Mouse (Mus musculus): Measurements from ENCODE around the gene Msi1.

Gene Msi1

DNA sequence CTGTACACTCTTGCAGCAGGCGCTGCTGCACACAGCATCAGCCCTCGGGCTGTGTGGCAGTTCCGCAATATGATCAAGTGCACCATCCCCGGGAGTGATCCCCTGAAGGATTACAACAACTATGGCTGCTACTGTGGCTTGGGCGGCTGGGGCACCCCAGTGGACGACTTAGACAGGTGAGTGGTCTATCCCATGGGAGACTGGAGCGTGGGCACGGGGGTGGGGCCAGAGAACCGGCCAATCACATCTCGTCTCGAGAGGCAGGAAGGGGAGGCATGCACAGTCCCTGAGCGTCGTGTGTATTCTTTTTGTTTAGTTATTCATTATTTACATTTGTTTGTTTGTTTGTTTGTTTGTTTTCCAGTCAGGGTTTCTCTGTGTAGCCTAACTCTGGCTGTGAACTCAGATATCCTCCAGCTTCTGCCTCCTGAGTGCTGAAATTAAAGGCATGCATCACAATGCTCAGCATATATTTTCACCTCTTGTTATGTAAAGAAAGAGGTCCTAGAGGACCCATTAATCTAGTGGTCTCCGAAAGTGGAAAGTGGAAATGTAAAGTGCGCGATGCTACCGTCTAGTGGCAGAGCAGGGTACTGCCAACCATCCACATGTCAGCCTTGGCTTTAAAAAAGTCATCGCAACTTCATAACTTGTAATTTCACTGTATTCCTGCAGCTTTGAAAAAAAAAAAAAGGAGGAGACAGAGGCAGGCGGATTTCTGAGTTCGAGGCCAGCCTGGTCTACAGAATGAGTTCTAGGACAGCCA, 41.5 kb downstream of the Msi1 start:
- DNase-seq, result no peak

DNA sequence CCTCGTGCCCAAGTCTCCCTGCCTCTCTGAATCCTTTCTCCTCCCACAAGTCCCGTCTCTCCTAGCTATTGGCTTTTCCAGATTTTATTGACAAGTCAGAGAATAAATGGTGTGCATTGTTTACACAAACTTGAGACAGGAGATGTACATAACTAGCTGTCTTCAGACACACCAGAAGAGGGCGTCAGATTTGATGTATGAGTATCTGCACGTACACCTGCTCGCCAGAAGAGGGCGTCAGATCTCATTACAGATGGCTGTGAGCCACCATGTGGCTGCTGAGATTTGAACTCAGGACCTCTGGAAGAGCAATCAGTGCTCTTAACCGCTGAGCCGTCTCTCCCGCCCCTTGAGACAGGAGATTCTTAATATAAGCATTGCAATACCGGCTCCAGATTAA, 43.8 kb downstream of the Msi1 start:
- DNase-seq, result no peak

DNA sequence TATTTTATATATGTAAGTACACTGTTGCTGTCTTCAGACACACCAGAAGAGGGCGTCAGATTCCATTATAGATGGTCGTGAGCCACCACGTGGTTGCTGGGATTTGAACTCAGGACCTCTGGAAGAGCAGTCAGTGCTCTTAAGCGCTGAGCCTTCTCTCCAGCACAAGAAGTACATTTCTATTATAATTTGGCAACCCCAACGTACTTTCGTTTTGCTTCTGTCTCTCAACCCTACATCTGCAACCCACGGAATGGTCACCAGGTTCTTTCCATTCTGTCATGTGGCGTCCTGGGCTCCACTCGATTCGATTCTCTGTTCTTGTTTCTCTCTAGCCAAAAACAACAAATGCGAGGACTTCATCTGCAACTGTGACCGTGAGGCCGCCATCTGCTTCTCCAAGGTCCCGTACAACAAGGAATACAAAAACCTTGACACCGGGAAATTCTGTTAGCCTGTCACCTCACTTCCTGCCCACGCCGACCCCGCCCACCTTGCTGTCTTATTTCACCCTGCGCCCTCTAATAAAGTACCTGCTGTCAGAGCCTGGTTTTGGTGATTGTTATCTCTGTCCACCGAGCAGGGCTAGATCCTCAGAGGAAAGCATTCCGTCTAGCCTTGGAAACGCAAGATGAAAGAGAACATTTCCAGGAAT, 44.9 kb downstream of the Msi1 start:
- no peak for DNase-seq

DNA sequence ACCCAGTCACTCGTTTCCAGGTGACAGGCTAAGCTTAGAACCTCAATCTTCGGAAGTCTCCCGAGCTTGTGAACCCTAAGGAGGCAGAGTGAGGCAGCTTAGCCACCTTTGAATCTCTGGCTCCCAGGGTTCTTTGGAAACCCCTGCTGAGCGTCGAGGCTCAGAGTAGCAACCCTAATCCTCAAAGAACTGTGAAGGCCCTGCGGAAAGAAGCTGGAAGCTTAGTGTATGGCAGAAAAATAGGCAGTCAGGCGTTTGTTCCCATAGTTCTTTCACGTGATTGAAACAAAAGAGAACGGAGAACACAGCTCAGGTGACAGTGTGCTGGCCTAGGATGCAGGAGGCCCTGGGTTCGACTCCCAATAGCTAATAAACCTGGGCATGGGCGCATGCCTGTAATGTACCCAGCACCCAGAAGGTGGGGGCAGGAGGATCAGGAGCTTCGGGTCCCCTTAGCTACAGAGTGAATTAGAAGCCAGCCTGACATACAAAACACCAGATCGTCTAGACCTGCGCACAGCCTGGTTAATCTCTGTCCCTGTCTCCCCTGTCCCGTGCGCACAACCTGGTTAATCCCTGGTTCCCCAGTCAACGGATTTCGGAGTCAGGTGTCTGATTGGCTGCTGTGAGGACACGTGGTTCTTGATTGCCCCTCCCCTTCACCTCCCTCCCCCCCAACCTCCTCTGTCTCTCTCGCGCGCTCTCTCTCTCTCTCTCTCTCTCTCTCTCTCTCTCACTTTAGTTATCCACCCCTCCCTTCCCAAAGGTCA, 46.1 kb downstream of the Msi1 start:
- DNase-seq, result peak; percentile 59

DNA sequence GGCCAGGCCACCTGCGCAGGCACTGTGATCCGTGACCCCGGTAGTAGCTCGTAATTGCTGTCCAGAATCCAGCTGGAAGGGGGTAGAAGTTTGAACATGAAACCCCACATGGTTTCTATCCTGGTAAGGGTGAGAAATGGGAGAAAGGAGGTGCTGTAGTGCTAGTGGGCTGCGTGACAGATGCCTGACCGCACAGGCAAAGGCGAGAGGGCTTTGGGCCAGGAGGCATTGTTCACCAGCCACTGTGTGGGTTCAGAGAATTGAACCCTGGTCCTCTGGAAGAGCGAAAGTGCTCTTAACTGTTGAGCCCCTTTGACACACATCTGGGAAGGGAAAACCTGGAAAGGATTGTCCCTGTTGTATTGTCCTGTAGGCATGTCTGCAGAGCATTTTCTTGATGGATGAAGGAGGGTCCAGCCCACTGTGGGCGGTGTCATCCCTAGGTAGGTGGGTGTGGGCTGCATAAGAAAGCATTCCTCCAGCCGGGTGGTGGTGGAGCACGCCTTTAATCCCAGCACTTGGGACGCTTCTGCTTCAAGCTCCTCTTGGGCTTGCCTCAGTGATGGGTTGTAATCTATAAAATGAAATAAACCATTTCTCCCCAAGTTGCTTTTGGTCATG, 46.8 kb downstream of the Msi1 start:
- DNase-seq, result no peak

DNA sequence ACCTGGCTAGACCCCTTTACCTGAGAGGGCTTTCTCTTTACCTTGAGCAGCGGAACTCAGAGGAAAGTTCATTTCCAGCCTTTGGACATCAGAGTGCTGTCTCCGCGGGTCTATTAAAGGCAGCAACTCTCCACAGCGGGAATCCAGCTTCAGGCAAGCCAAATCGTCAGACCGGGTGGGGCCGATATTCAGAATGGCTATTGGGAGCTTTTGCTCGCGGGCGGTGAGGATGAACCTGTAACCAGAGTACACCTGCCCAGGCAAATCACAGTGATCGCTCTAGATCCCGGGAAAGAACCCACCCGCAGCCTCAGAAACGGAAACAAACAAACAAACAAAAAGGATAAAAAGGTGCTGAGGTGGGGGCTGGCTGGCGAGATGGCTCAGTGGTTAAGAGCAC, 50.2 kb downstream of the Msi1 start:
- no peak for DNase-seq

DNA sequence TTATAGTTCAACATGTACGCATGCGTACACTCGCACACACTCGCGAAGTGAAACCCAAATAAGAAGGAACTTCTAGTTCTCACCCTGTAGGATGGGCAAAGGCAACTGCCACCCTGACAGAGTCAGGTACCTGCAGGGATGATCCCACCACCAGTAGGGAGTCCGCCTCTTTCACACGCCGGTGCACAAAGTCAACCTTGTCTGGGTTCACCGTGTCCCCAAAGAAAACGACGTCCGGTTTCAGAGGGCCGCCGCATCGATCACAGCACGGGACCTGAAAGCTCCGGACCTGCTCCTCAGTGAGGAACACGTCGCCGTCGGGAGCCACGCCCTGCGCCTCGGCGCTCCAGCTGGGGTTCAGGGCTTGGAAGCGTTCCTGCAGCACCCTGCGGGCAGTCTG, 50.7 kb downstream of the Msi1 start:
- DNase-seq, result no peak

DNA sequence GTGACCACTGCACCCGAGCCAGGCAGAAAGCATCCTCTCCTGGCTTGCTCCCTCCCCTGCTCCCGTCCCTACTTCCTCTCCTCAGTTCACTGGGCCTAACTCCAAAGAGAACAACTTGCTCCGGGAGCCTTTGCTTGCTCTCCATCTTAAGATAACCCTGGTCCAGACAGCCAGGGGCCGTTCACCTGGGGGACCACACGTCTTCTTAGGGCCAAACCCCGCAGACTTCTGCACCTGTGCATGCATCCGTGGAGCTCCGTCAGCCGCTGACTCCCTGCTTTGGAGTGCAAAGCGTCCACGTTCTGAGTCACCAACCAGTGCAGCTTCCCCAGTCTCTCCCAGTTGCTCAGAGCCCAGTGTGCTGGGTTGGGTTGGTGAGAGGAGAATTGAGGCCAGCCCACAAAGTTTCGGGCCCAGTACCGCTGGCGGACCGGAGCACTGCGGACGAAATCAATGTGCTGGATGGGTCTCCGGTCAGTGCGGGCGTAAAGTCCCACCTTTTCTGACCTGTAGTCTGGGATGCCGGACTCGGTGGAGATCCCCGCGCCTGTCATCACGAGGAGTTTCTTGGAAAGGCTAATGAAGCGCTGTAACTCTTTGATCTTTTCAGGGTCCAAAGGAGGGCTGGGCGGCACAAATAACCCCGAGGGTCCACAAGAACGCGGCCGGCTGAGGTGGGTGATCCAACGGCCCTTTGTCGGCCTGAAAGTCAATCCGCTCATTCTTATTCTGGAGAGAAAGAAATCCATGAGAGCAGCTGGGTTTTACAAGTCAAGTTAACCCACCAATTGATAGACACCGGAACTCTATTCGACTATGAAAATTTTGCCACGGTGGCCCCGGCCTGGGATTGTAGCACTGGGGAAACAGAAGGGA, 53.2 kb downstream of the Msi1 start:
- no peak for DNase-seq

DNA sequence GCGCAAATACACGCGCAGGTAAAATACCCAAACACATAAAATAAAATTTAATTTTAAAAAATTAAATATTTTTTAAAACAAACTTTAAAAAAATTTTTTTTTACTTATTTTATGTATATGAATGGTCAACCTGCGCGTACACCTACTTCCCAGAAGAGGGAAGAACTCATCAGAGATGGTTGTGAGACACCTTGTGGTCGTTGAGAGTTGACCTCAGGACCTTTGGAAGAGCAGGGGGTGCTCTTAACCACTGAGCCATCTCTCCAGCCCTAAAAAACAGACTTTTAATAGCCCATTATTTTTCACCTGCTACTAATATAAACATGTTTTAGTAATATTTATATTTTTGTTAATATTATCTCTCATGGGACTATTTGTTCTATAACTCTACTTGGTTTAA, 54.0 kb downstream of the Msi1 start:
- DNase-seq, result no peak

DNA sequence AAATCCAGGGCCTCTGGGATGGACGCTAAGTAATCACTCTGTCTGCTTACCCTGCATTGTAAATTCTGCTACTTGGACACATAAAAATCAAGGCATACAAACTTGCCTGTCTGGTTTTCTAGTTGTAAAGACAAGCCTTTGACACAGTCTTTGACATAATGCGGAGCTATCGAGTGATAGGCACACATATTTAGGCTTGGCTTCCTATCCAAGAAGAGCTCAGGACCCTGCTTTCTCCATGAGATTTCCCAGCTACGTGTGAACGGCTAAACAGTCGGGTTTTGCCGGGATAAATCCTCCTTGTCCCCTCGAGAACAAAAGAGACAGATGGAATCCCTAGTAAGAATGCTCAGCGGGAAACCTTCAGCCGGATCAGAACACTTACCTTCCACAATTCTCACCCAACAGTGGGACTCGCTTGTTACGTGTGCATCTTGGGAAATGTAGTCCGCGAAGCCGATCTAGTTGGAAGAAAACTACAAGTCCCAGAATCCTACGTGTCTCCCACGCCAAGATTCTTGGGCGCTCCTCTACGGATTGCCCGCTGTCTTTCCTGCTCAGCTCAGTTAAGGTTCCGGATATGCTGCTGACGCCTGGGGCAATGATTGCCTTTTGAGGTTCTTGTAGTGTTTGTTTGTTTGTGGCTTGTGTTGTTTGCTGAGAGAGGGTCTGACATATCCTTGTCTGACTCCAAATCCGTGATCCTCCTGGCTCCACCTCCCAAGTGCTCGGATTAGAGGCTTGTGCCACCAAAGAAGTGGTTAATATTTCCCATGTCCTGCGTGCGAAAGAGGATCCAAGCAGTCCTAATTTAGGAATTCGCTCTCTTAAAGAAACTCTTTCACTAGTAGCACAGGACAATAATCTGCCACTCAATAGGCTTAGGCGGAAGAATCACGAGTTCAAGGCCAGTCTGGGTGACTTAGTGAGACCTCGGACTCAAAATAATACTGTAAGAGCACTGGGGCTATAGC, 54.8 kb downstream of the Msi1 start, which contains the start of gene Sirt4:
Gene Sirt4 (minus strand): TSS at position 779 of the 974 bp plus-strand sequence.
- peak; percentile 84 for DNase-seq

DNA sequence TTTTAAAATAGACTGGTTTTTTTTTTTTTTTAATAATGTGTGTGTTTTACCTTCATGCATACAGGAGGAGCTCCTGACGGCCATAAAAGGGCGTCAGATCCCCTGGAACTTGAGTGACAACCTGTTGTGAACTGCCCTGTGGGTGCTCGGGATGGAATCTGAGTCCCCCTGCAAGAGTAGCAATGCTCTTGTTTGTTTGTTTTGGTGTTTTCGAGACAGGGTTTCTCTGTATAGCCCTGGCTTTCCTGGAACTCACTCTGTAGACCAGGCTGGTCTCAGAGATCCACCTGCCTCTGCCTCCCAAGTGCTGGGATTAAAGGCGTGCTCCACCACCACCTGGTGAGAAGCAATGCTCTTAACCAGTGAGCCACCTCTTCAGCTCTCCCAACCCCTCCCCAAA, 55.6 kb downstream of the Msi1 start:
- no peak for DNase-seq

DNA sequence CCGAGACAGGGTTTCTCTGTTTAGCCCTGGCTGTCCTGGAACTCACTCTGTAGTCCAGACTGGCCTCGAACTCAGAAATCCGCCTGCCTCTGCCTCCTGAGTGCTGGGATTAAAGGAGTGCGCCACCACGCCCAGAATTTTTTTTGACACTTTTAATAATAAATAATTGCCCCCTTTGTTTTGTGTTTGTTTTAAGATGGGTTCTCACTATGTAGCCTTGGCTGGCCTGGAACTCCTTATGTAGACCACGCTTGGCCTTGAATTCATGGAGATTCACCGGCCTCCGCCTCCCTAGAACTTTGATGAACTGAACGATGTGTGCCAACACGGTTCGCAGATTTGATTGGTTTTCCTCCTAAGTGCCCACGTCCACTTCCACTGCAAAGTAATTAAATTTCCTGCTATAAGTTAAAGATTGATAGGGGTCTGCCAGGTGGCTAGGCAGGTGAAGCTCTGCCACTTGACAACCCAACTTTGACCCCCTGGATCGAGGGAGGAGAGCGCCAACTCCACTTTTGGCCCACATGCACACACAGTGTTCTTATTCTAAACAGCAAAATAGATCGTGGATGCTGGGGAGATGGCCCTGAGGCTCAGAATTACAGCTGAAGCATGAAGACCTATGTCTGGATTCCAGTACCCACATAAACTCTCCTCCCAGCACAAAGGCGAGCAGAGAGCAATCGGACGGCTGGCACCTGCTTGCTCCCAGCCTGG, 56.2 kb downstream of the Msi1 start:
- no peak for DNase-seq

DNA sequence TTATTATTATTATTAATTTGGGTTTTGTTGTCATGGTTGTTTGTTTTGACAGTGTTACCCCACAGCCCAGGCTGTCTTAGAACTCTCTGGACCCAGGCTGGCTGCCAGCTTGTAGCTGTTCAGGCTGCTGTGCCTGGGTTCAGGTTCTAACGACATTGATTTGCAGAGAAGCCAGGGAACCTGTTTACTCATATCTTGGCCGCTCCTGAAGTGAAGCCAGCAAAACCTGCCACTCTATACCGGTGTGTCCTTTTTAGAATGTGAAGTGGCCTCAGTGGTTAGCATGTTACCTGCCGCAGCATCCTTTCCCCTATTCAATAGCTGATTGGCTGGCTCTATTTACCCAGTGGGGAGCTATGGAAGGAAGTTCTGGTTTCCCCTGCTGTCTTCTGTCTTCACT, 57.3 kb downstream of the Msi1 start:
- DNase-seq, result no peak

DNA sequence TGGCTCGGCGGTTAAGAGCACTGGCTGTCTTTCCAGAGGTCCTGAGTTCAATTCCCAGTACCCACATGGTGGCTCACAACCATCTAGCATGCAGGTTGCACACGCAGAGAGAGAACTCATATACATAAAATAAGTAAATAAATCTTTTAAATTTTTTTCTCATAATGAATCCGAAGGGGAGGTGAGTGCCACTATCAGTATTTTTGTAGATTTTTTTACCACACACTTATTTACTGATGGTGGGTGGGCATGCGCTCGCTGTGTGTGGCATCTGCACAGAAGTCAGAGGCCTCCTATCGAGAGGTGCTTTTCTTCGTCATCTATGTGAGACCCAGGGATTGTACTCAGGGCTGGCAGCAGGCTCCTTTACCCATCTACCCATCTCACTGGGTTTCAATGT, 58.0 kb downstream of the Msi1 start:
- DNase-seq, result no peak

DNA sequence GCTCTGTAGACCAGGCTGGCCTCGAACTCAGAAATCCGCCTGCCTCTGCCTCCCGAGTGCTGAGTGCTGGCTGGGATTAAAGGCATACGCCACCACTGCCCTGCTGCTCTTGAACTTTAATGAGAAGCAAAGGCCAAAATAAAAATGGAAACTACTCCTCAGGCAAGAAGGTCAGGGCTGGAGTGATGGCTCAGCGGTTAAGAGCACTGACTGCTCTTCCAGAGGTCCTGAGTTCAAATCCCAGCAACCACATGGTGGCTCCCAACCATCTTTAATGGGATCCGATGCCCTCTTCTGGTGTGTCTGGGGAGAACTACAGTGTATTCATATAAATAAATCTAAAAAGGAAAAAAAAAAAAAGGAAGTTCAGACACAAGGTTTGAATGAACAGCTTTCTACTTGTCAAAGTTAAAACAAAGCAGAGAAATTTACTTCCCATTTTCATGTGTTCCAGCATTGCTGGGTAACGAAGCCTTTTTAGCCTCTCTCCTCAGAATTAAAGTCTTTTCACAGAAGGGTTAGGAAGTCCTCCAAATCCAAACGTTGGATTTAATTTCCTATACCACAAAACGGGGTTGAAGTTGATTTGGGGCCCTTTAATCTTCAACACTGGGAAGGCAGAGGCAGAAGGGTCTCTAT, 58.7 kb downstream of the Msi1 start:
- no peak for DNase-seq

DNA sequence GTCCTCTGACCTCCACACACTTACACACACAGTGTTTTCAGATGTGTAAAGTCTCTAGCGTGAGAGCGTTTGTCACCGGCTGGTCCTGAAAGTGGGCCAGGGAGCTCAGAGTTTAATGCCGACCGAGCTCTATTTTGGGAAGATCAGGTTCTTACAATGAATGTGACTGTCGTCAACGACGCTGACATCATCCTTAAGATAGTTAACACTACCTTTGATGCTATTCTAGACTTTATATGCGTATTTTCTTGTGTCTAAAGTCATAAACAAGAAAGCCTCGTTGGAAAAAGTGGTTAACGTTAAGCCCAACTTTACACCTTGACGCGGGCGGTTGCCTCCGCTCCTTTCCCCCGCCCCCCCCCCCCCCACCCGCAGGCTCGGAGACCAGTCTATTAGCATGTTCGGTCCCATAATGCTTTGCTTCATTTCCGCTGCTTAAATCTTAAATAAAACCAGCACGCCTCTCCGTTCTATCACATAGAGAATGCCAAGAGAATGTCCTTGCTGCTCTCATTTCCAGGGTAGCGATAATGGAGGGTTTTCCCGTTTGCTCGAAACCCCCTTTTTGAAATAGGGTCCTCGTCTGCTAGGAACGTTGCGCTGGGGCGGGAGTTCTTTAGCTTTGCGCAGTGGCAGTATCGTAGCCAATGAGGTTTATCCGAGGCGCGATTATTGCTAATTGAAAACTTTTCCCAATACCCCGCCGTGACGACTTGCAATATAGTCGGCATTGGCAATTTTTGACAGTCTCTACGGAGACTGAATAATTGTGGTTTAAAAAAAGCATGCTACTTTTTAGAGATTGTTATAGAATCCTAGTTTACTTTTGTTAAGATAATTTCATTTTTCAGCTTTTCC, 59.7 kb downstream of the Msi1 start:
- peak; percentile 82 for DNase-seq

DNA sequence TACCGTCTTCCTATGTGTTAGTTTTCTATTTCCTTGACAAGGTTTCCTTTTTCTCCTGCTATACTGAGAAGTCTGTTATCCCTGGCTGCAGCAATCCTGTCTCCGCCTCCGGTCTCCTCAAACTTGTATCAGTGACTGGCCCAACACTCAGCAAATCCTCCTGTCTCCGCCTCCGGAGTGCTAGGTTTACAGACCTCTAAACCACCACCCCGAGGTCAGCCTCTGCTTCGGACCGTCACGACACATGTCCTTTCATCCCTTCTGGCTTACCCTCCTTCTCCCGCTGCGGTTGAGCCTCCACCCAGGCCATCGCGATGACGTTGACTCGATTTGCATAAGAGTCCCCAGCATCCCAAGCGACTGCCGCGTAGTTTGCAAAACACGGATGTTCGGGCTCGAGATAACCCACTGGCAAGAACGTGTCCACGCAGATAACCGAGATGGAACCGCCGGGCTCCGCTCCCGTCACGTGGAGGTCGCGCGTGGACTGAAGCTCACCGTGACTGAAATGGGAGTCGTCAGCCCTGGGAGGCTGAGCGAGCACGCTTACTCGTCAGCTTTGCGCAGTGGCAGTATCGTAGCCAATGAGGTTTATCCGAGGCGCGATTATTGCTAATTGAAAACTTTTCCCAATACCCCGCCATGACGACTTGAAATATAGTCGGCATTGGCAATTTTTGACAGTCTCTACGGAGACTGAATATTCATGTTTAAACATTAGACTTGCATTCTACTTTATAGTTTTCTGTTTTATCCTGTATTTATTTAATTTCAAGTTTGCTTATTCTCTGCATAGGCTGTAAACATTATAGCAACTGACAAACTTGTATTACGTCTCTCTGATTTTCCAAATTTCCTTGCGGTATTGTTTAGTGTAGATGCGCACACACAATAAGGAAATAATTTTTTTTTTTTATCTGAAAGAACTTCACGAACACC, 60.6 kb downstream of the Msi1 start:
- peak; percentile 88 for DNase-seq

DNA sequence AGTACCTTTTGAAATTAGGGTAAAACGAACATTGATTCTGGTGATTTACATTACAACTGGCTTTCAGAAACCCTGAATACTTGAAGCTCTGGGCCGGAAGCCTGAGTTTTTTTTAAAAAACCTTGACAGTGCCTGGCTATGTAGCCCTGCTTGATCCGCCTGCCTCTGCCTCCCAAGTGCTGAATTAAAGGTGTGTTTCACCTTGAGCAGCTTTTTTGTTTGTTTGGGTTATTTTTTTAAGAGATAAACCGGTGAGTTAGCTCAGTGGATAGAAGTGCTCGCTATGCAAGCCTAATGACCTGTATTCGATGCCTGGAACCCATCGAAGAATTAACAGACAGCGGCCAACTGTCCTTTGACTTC, 61.2 kb downstream of the Msi1 start:
- no peak for DNase-seq

All from liver (tissue).